Mouse (Mus musculus) lung, embryonic 16.5 days (tissue): ENCODE results near the gene Dnajb8. TPM values are rescaled to one million over a fixed set of nuclear protein-coding genes. Genes with fewer than 3 reads are reported as not detected.

Experiments used
- ATAC-seq: fragments of 200-750 bp; cut with Nextera tagmentation; 2 replicates; pipeline ENCODE4 v1.8.0; 2017; ENCODE audit warnings: low read depth, mild to moderate bottlenecking, moderate library complexity
- H3K27ac ChIP-seq: fragments of 300-500 bp; sonication (generic); 2 replicates; pipeline ENCODE4 v1.5.1; 2014; ENCODE audit warnings: mild to moderate bottlenecking, control low read depth, low read length
- H3K27me3 ChIP-seq: fragments of 300-500 bp; sonication (generic); 2 replicates; pipeline ENCODE4 v1.6.1; 2014; ENCODE audit warnings: low read depth, low read length, mixed read lengths; ENCODE audit not compliant: control insufficient read depth, insufficient read depth
- H3K36me3 ChIP-seq: fragments of 300-500 bp; sonication (generic); 2 replicates; pipeline ENCODE4 v1.6.1; 2014; ENCODE audit warnings: low read length; ENCODE audit not compliant: control insufficient read depth, insufficient read depth
- H3K4me1 ChIP-seq: fragments of 300-500 bp; sonication (generic); replicated peaks from 2 replicates; pipeline ENCODE4 v1.6.1; 2014; ENCODE audit warnings: low read length, mixed read lengths; ENCODE audit not compliant: control insufficient read depth, insufficient read depth
- H3K4me2 ChIP-seq: fragments of 300-500 bp; sonication (generic); 2 replicates; pipeline ENCODE4 v1.6.1; 2014; ENCODE audit warnings: low read depth, low read length, control low read depth
- H3K4me3 ChIP-seq: fragments of 300-500 bp; sonication (generic); 2 replicates; pipeline ENCODE4 v1.5.1; 2014; ENCODE audit warnings: mild to moderate bottlenecking, low read length, control low read depth
- H3K9ac ChIP-seq: fragments of 300-500 bp; sonication (generic); 2 replicates; pipeline ENCODE4 v1.6.1; 2014; ENCODE audit warnings: low read length, control low read depth
- H3K9me3 ChIP-seq: fragments of 300-500 bp; sonication (generic); 2 replicates; pipeline ENCODE4 v1.6.1; 2016; ENCODE audit warnings: low read length; ENCODE audit not compliant: control insufficient read depth
- WGBS: fragments of 180-500 bp; shearing (Covaris S2); extraction: QIAGEN DNeasy Blood & Tissue Kit; methylation state at CpG from one replicate; pipeline ENCODE4 v1.1.7; 2014; 5-methylcytosine and 5-hydroxymethylcytosine counted together
- polyA plus RNA-seq: library from polyadenylated mRNA; unstranded; fragments of >200 nt; fragmentation: Nextera tagmentation; extraction: Ambion mirVana; gene quantifications from 2 replicates; pipeline ENCODE4 v1.2.1, GENCODE M21; 2015

Gene Dnajb8
- polyA plus RNA-seq, 1 experiment from 2014 or later: not detected

GRCm38 (mm10) chr6:88290129-88290766 is 68.2 kb downstream of the Dnajb8 start:
- WGBS: 85% methylated on average over 6 of the region's 6 CpGs
- H3K4me1 ChIP-seq: no peaks in the 10 kb centered on the region
- no peaks in the 10 kb centered on the region for H3K9me3 ChIP-seq
- no peak overlapping the region for H3K4me2 ChIP-seq
- ATAC-seq: no peak
- no peaks in the 10 kb centered on the region for H3K27me3 ChIP-seq
- no peak overlapping the region for H3K9ac ChIP-seq
- no peak overlapping the region for H3K27ac ChIP-seq
- no peak overlapping the region for H3K4me3 ChIP-seq
- H3K36me3 ChIP-seq: no peaks in the 10 kb centered on the region

GRCm38 (mm10) chr6:88292274-88292909 is 70.3 kb downstream of the Dnajb8 start:
- H3K4me3 ChIP-seq: no peak overlapping the region
- H3K36me3 ChIP-seq: peaks cover under 1% of the 10 kb centered on the region; the same call in 1 of the 2 replicates
- no peak for ATAC-seq
- no peak overlapping the region for H3K4me2 ChIP-seq
- H3K27me3 ChIP-seq: no peaks in the 10 kb centered on the region
- no peak overlapping the region for H3K9ac ChIP-seq
- WGBS: 57% methylated on average over 4 of the region's 4 CpGs
- no peaks in the 10 kb centered on the region for H3K9me3 ChIP-seq
- no peaks in the 10 kb centered on the region for H3K4me1 ChIP-seq
- no peak overlapping the region for H3K27ac ChIP-seq

GRCm38 (mm10) chr6:88299491-88299890 is 77.4 kb downstream of the Dnajb8 start:
- ATAC-seq: no peak
- H3K36me3 ChIP-seq: peaks cover 3% of the 10 kb centered on the region; the same call in 1 of the 2 replicates
- H3K4me1 ChIP-seq: peaks cover 3% of the 10 kb centered on the region; the same call in 1 of the 2 replicates
- no peak overlapping the region for H3K4me3 ChIP-seq
- H3K9me3 ChIP-seq: no peaks in the 10 kb centered on the region
- WGBS: 30% methylated on average over 2 of the region's 2 CpGs
- no peaks in the 10 kb centered on the region for H3K27me3 ChIP-seq
- H3K27ac ChIP-seq: no peak overlapping the region
- no peak overlapping the region for H3K9ac ChIP-seq
- no peak overlapping the region for H3K4me2 ChIP-seq

- Histone ChIP-seq H3K4me1 (peaks cover 4% of the 10 kb centered on the region; the same call in 1 of the 2 replicates), H3K27me3 (no peaks in the 10 kb centered on the region), H3K4me3 (no peak overlapping the region), H3K4me2 (no peak overlapping the region), H3K27ac (no peak overlapping the region), H3K9me3 (no peaks in the 10 kb centered on the region), H3K36me3 (peaks cover 3% of the 10 kb centered on the region; the same call in 1 of the 2 replicates), H3K9ac (no peak overlapping the region)
- ATAC-seq: no peak
- 28% methylated on average over 7 of the region's 7 CpGs for WGBS
These were observed 79.2 kb downstream of the Dnajb8 start for GRCm38 (mm10) chr6:88301234-88301633.

Other genes starting within 250 kb of the Dnajb8 start
- 7.0 and 11.5 TPM in 2 replicates for gene H1fx, start 240.6 kb upstream of the Dnajb8 start, polyA plus RNA-seq
- 220 and 223 TPM in 2 replicates for gene Rab7, start 177.0 kb upstream of the Dnajb8 start, polyA plus RNA-seq
- 382 and 419 TPM in 2 replicates for gene Rpn1, start 137.8 kb upstream of the Dnajb8 start, polyA plus RNA-seq
- 23.6 and 23.9 TPM in 2 replicates for gene Gata2, start 28.4 kb upstream of the Dnajb8 start, polyA plus RNA-seq
- gene Eefsec, start 224.3 kb downstream of the Dnajb8 start, polyA plus RNA-seq: 30.2 and 38.9 TPM in 2 replicates
- 123 and 127 TPM in 2 replicates for gene Ruvbl1, start 243.1 kb downstream of the Dnajb8 start, polyA plus RNA-seq